Mouse (Mus musculus): ENCODE data around the gene Mypn. TPM values are rescaled to one million over a fixed set of nuclear protein-coding genes. Genes with fewer than 3 reads are reported as not detected.

Gene Mypn
- polyA plus RNA-seq, 1 experiment from 2014 or later = 9.9 TPM

GRCm38 (mm10) chr10:63154726-63155125, 49.0 kb downstream of the Mypn start:
- Histone ChIP-seq H3K4me3 (no peak overlapping the region), H3K27ac (no peak overlapping the region), H3K4me2 (no peak overlapping the region), H3K27me3 (no peaks in the 10 kb centered on the region), H3K4me1 (replicated peaks) (peaks cover 25% of the 10 kb centered on the region), H3K36me3 (no peaks in the 10 kb centered on the region), H3K9me3 (replicated peaks) (no peaks in the 10 kb centered on the region), H3K9ac (no peak overlapping the region)
- no peak for ATAC-seq (replicated peaks; ENCODE audit: insufficient number of reproducible peaks, insufficient read depth, low FRiP score, low read depth)
- WGBS = 85% methylated on average over 4 of the region's 4 CpGs

GRCm38 (mm10) chr10:63154226-63154625, 49.5 kb downstream of the Mypn start:
- Histone ChIP-seq H3K4me1 (replicated peaks) (peaks cover 25% of the 10 kb centered on the region), H3K27me3 (no peaks in the 10 kb centered on the region), H3K4me3 (no peak overlapping the region), H3K36me3 (no peaks in the 10 kb centered on the region), H3K27ac (no peak overlapping the region), H3K9me3 (replicated peaks) (no peaks in the 10 kb centered on the region), H3K9ac (no peak overlapping the region), H3K4me2 (no peak overlapping the region)
- ATAC-seq (replicated peaks; ENCODE audit: insufficient number of reproducible peaks, insufficient read depth, low FRiP score, low read depth) = no peak
- 84% methylated on average over 6 of the region's 6 CpGs for WGBS

GRCm38 (mm10) chr10:63153563-63153962, 50.2 kb downstream of the Mypn start:
- no peaks in the 10 kb centered on the region for H3K27me3 ChIP-seq
- WGBS = 38% methylated on average over 3 of the region's 3 CpGs

DNA sequence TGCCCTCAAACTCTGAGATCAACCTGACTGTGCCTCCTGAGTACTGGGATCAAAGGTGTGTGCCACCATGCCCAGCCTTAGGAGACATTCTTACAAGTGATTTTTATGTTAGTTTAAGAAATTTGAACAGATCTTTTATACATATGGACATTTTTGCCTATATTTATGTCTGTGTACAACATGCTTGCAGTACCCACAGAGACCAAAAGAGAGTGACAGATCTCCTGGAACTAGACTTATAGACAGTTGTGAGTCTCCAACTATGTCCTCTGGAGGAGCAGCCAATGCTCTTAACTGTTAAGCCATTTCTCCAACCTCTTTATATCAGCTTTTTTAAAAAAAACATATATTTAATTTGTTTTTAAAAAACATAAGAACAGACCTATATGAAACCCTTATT, 51.4 kb downstream of the Mypn start:
- ATAC-seq (replicated peaks; ENCODE audit: insufficient number of reproducible peaks, insufficient read depth, low FRiP score, low read depth) = no peak
- no peaks in the 10 kb centered on the region for H3K9me3 ChIP-seq (replicated peaks)
- H3K27ac ChIP-seq = no peak overlapping the region
- no peak overlapping the region for H3K4me2 ChIP-seq
- no peak overlapping the region for H3K9ac ChIP-seq
- no peak overlapping the region for H3K4me3 ChIP-seq
- no peaks in the 10 kb centered on the region for H3K27me3 ChIP-seq
- no peaks in the 10 kb centered on the region for H3K36me3 ChIP-seq
- peaks cover 13% of the 10 kb centered on the region for H3K4me1 ChIP-seq (replicated peaks)

More at GRCm38 (mm10) chr10:63153563-63153962, 50.2 kb downstream of the Mypn start:
- Histone ChIP-seq H3K9ac (no peak overlapping the region), H3K27ac (no peak overlapping the region), H3K4me3 (no peak overlapping the region), H3K4me2 (no peak overlapping the region), H3K36me3 (no peaks in the 10 kb centered on the region), H3K9me3 (replicated peaks) (no peaks in the 10 kb centered on the region), H3K4me1 (replicated peaks) (peaks cover 24% of the 10 kb centered on the region)
- ATAC-seq (replicated peaks; ENCODE audit: insufficient number of reproducible peaks, insufficient read depth, low FRiP score, low read depth) = no peak

GRCm38 (mm10) chr10:63142660-63143059, 61.1 kb downstream of the Mypn start:
- H3K27ac ChIP-seq = no peak overlapping the region
- 0 out of 2 replicates have a peak, but pooled peaks cover 5% of the 10 kb centered on the region for H3K36me3 ChIP-seq
- H3K4me2 ChIP-seq = no peak overlapping the region
- H3K4me3 ChIP-seq = no peak overlapping the region
- no peaks in the 10 kb centered on the region for H3K9me3 ChIP-seq (replicated peaks)
- ATAC-seq (replicated peaks; ENCODE audit: insufficient number of reproducible peaks, insufficient read depth, low FRiP score, low read depth) = no peak
- H3K9ac ChIP-seq = no peak overlapping the region
- 85% methylated on average over 13 of the region's 13 CpGs for WGBS
- no peaks in the 10 kb centered on the region for H3K27me3 ChIP-seq
- H3K4me1 ChIP-seq (replicated peaks) = no peaks in the 10 kb centered on the region

DNA sequence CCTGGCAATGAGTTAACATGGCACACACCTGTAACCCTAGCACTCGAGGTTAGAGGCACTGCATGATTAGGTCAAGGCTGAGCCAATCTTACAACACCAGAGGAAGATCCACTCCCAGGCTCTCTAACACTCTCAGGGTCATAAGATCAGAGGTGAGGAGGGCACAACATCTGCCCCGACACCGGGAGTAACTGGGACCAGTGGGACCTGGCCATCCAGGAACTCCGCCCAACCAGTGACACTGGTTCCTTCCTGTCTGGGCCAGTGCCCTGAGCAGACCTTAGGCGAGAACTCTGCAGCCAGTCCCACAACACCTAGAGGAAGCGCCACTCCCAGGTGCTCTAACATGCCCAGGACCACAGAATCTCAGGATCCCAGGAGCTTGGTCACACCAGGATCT, 67.3 kb downstream of the Mypn start:
- Histone ChIP-seq H3K27ac (no peak overlapping the region), H3K4me3 (no peak overlapping the region), H3K27me3 (no peaks in the 10 kb centered on the region), H3K4me1 (replicated peaks) (no peaks in the 10 kb centered on the region), H3K9me3 (replicated peaks) (no peaks in the 10 kb centered on the region), H3K36me3 (peaks cover 10% of the 10 kb centered on the region), H3K9ac (no peak overlapping the region), H3K4me2 (no peak overlapping the region)
- 80% methylated on average over 6 of the region's 6 CpGs for WGBS
- ATAC-seq (replicated peaks; ENCODE audit: insufficient number of reproducible peaks, insufficient read depth, low FRiP score, low read depth) = no peak

DNA sequence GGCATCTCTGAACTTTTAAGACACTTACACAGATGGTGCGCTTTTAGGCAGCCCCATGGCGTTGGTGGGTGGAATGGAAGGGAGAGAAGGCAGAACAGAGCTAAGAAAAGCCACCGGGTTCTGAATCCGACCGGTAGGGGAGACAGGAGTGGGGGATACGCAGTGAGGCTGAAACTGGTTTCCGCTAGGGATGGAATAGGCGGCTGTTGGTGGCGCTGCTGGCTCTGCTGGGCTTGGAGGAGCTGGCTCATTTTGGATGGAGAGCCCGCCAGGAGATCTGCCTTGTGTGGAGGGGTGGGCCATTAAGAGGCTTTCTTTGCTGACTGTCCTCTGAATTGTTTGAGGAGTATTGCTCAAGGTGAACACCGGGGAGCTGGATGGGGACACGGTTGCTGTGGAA, 68.1 kb downstream of the Mypn start:
- H3K9me3 ChIP-seq (replicated peaks) = no peaks in the 10 kb centered on the region
- H3K4me1 ChIP-seq (replicated peaks) = no peaks in the 10 kb centered on the region
- no peak for ATAC-seq (replicated peaks; ENCODE audit: insufficient number of reproducible peaks, insufficient read depth, low FRiP score, low read depth)
- 57% methylated on average over 12 of the region's 12 CpGs for WGBS
- peaks cover 15% of the 10 kb centered on the region for H3K36me3 ChIP-seq
- H3K9ac ChIP-seq = no peak overlapping the region
- no peaks in the 10 kb centered on the region for H3K27me3 ChIP-seq
- H3K27ac ChIP-seq = no peak overlapping the region
- H3K4me2 ChIP-seq = no peak overlapping the region
- H3K4me3 ChIP-seq = no peak overlapping the region

DNA sequence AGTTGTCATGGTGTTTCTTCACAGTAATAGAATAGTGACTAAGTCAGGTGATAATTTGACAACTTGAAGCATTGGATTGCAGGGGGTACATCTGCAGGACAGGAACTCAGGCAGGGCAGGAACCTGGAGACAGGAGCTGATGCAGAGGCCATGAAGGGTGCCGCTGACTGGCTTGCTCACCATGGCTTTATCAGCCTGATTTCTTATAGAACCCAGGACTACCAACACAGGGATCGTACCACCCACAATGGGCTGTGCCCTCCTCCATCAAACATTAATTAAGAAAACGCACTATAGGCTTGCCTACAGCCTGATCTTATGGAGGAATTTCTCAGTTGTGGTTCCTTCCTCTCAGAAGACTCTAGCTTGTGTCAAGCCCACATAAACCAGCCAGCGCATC, 70.4 kb downstream of the Mypn start:
- H3K9ac ChIP-seq = no peak overlapping the region
- no peaks in the 10 kb centered on the region for H3K27me3 ChIP-seq
- no peak overlapping the region for H3K27ac ChIP-seq
- ATAC-seq (replicated peaks; ENCODE audit: insufficient number of reproducible peaks, insufficient read depth, low FRiP score, low read depth) = no peak
- H3K9me3 ChIP-seq (replicated peaks) = no peaks in the 10 kb centered on the region
- H3K4me3 ChIP-seq = no peak overlapping the region
- WGBS = 84% methylated on average over 4 of the region's 4 CpGs
- no peaks in the 10 kb centered on the region for H3K4me1 ChIP-seq (replicated peaks)
- peaks cover 19% of the 10 kb centered on the region for H3K36me3 ChIP-seq
- H3K4me2 ChIP-seq = no peak overlapping the region

DNA sequence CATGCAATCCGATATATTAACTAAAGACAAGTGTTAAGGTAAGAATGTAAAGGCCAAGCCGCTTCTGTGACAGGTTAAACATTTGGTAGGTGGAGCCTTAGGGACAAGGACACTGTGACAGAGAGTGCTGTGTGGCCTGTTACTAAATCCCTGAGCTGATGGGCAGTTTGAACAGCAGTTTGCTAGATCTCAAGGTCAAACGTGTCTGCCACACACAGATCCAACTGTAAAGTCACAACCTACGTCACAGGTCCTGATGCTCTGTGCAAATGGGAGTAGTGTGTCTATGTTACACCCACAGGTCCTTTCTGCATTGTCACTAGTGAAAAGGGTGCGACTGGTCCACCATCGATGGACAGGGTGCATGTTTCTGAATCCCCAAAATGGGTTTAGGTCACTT, 71.4 kb downstream of the Mypn start:
- Histone ChIP-seq H3K4me1 (replicated peaks) (peaks cover 7% of the 10 kb centered on the region; the same call in 1 of the 2 replicates), H3K27me3 (no peaks in the 10 kb centered on the region), H3K9me3 (replicated peaks) (no peaks in the 10 kb centered on the region), H3K27ac (no peak overlapping the region), H3K36me3 (peaks cover 19% of the 10 kb centered on the region), H3K9ac (no peak overlapping the region), H3K4me2 (no peak overlapping the region), H3K4me3 (no peak overlapping the region)
- ATAC-seq (replicated peaks; ENCODE audit: insufficient number of reproducible peaks, insufficient read depth, low FRiP score, low read depth) = no peak
- 82% methylated on average over 6 of the region's 6 CpGs for WGBS

- no peak for ATAC-seq (replicated peaks; ENCODE audit: insufficient number of reproducible peaks, insufficient read depth, low FRiP score, low read depth)
- Histone ChIP-seq H3K27me3 (no peaks in the 10 kb centered on the region), H3K9me3 (replicated peaks) (no peaks in the 10 kb centered on the region), H3K36me3 (peaks cover 21% of the 10 kb centered on the region), H3K4me3 (no peak overlapping the region), H3K9ac (no peak overlapping the region), H3K27ac (no peak overlapping the region), H3K4me2 (no peak overlapping the region), H3K4me1 (replicated peaks) (peaks cover 9% of the 10 kb centered on the region; the same call in 1 of the 2 replicates)
- 68% methylated on average over 7 of the region's 7 CpGs for WGBS
These were observed 73.3 kb downstream of the Mypn start for GRCm38 (mm10) chr10:63130500-63130899.

DNA sequence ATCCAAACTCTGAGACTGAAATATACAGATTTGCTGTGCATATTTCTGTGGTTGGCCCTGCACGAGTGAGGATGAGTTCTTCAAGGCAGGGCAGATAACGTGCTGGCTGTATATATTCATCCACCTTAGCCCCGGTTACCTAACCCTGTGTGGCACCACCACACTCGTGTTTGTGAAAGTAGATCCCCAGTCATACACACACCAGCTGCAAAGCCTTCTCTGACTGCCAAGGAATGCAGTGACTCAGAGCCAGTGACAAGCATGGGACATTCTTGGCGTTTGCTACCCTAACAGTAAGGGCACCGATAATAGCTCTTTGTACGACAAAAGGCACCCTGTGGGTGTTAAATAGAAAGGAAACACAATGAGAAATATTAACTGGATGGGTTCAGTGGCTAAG, 75.5 kb downstream of the Mypn start:
- Histone ChIP-seq H3K36me3 (peaks cover 19% of the 10 kb centered on the region), H3K9me3 (replicated peaks) (no peaks in the 10 kb centered on the region), H3K4me2 (peak overlapping the region; percentile 38), H3K4me1 (replicated peaks) (peaks cover 9% of the 10 kb centered on the region; the same call in 1 of the 2 replicates), H3K9ac (no peak overlapping the region), H3K27me3 (no peaks in the 10 kb centered on the region), H3K4me3 (no peak overlapping the region), H3K27ac (peak overlapping the region; percentile 92)
- peak; percentile 88 for ATAC-seq (replicated peaks; ENCODE audit: insufficient number of reproducible peaks, insufficient read depth, low FRiP score, low read depth)
- 30% methylated on average over 7 of the region's 7 CpGs for WGBS

GRCm38 (mm10) chr10:63127156-63127555, 76.6 kb downstream of the Mypn start:
- H3K36me3 ChIP-seq = peaks cover 14% of the 10 kb centered on the region
- no peak for ATAC-seq (replicated peaks; ENCODE audit: insufficient number of reproducible peaks, insufficient read depth, low FRiP score, low read depth)
- WGBS = 88% methylated on average over 6 of the region's 6 CpGs
- H3K4me1 ChIP-seq (replicated peaks) = peaks cover 9% of the 10 kb centered on the region; the same call in 1 of the 2 replicates
- H3K9ac ChIP-seq = no peak overlapping the region
- H3K4me2 ChIP-seq = no peak overlapping the region
- H3K27me3 ChIP-seq = no peaks in the 10 kb centered on the region
- H3K9me3 ChIP-seq (replicated peaks) = no peaks in the 10 kb centered on the region
- H3K27ac ChIP-seq = peak overlapping the region; percentile 92
- no peak overlapping the region for H3K4me3 ChIP-seq
